ENCODE assay signal across 8 mouse cellular contexts in the genomic region with DNA sequence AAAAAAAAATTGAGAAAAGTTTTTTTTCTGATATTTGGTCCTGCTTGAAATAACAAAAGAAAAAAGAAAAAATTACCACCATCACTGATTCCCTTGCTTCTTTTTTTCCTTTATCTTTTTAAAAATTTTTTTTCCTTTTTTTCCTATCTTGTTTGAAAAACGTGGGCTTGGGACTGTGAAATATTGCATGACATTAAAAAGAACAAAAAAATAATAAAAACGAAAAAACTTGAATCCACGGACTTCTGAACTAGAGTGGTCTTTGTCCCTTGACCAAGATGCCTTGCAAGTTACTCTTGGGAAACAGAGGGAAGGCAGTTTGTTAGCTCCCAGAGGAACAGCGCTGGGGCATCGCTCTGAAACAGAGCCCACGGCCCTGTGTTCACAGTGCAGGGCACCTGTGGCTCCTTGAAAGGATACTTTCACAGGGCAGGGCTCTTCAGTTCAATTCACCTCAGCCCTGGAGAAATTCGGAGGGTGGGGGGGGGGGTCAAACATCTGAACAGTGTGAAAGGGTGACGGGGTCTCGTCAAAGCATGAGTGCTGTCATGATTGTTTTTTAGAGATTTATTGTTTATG. TPM values are rescaled to one million over a fixed set of nuclear protein-coding genes. Genes with fewer than 3 reads are reported as not detected.
DNase-seq lines count a peak whose midpoint lies in the region; ATAC-seq and TF ChIP-seq lines count a peak whose summit lies in the region.

No protein-coding gene starts in this region.

- DNase-seq in heart, adult 18-20 months = no peak
- no peak for DNase-seq in cerebellum, postnatal 10 days
- no peak for DNase-seq in kidney, adult 9 months
- DNase-seq in adrenal gland, postnatal 36 days = no peak

- peaks cover 16 to 21% of the 10 kb centered on the region in 2 experiments for H3K4me1 ChIP-seq in heart, embryonic 14.5 days (ENCODE audit: control insufficient read depth in 2 of 2, insufficient read depth in 2 of 2, low read length in 2 of 2)
- H3K4me1 ChIP-seq in bone marrow macrophage, adult 2 months (ENCODE audit: control insufficient read depth, insufficient read depth, low read length) = peaks cover 4% of the 10 kb centered on the region; the same call in 1 of the 2 replicates
- H3K4me1 ChIP-seq in hindbrain, embryonic 15.5 days (replicated peaks) = peaks cover 22% of the 10 kb centered on the region
- H3K4me1 ChIP-seq in midbrain, embryonic 16.5 days (ENCODE audit: control insufficient read depth, insufficient read depth, low read length) = peaks cover 8% of the 10 kb centered on the region

- TF ChIP-seq POLR2A in bone marrow macrophage, adult 2 months (IDR thresholded peaks at IDR 0.05; ENCODE audit: borderline replicate concordance, low read depth, low read length) = no peak

- H3K4me2 ChIP-seq in heart, embryonic 14.5 days (ENCODE audit: low read length) = peak overlapping the region; percentile 71
- peak overlapping the region; percentile 87 for H3K4me2 ChIP-seq in hindbrain, embryonic 15.5 days
- H3K4me2 ChIP-seq in midbrain, embryonic 16.5 days (ENCODE audit: low read length) = peak overlapping the region; percentile 55

- no peaks in the 10 kb centered on the region for H3K9me3 ChIP-seq in heart, embryonic 14.5 days (ENCODE audit: control insufficient read depth, low read length)
- no peaks in the 10 kb centered on the region for H3K9me3 ChIP-seq in hindbrain, embryonic 15.5 days
- H3K9me3 ChIP-seq in midbrain, embryonic 16.5 days (replicated peaks; ENCODE audit: control insufficient read depth, low read length, poor library complexity, severe bottlenecking) = no peaks in the 10 kb centered on the region

- no peaks in the 10 kb centered on the region for H3K36me3 ChIP-seq in heart, embryonic 14.5 days (ENCODE audit: control insufficient read depth, insufficient read depth, low read length)
- no peaks in the 10 kb centered on the region for H3K36me3 ChIP-seq in hindbrain, embryonic 15.5 days
- no peaks in the 10 kb centered on the region; the same call in 1 of the 2 replicates for H3K36me3 ChIP-seq in midbrain, embryonic 16.5 days (ENCODE audit: control insufficient read depth, insufficient read depth, low read length)

- no peaks in the 10 kb centered on the region for H3K27me3 ChIP-seq in heart, embryonic 14.5 days (ENCODE audit: control insufficient read depth, insufficient read depth, low read length)
- H3K27me3 ChIP-seq in hindbrain, embryonic 15.5 days = no peaks in the 10 kb centered on the region
- no peaks in the 10 kb centered on the region for H3K27me3 ChIP-seq in midbrain, embryonic 16.5 days (ENCODE audit: control insufficient read depth, insufficient read depth, low read depth, low read length)

- peak overlapping the region; percentile 73 for H3K9ac ChIP-seq in heart, embryonic 14.5 days (ENCODE audit: low read length)
- H3K9ac ChIP-seq in hindbrain, embryonic 15.5 days = no peak overlapping the region
- no peak overlapping the region for H3K9ac ChIP-seq in midbrain, embryonic 16.5 days (ENCODE audit: low read depth, low read length)

- no peak for ATAC-seq in heart, embryonic 14.5 days (ENCODE audit: insufficient number of reproducible peaks, insufficient read depth, low FRiP score, low read depth)
- ATAC-seq in hindbrain, embryonic 15.5 days (ENCODE audit: low FRiP score, low read depth) = no peak
- no peak for ATAC-seq in midbrain, embryonic 16.5 days

- TF ChIP-seq CTCF in bone marrow macrophage, adult 2 months (IDR thresholded peaks at IDR 0.05; ENCODE audit: low read depth, low read length) = no peak

- H3K27ac ChIP-seq in heart, embryonic 14.5 days (replicated peaks in 1 of 2; ENCODE audit: control insufficient read depth in 1 of 2, insufficient read depth in 1 of 2, low read depth in 2 of 2, low read length in 2 of 2) = no peak overlapping the region
- H3K27ac ChIP-seq in bone marrow macrophage, adult 2 months (ENCODE audit: insufficient read depth, low read depth, low read length) = no peak overlapping the region
- peak overlapping the region; percentile 87; the same call in 1 of the 2 replicates for H3K27ac ChIP-seq in hindbrain, embryonic 15.5 days (replicated peaks)
- no peak overlapping the region for H3K27ac ChIP-seq in midbrain, embryonic 16.5 days (ENCODE audit: low read length)

- peak overlapping the region; percentile 51 to 62 for H3K4me3 ChIP-seq in heart, embryonic 14.5 days (ENCODE audit: control insufficient read depth in 1 of 2, insufficient read depth in 1 of 2, low read depth in 1 of 2, low read length in 2 of 2)
- H3K4me3 ChIP-seq in bone marrow macrophage, adult 2 months (ENCODE audit: insufficient read depth, low read length) = peak overlapping the region; percentile 61
- H3K4me3 ChIP-seq in hindbrain, embryonic 15.5 days = peak overlapping the region; percentile 43
- H3K4me3 ChIP-seq in midbrain, embryonic 16.5 days (ENCODE audit: low read depth, low read length) = peak overlapping the region; percentile 40

- 33% methylated on average over 9 of the region's 9 CpGs for WGBS in heart, embryonic 14.5 days
- 26% methylated on average over 9 of the region's 9 CpGs for WGBS in hindbrain, embryonic 15.5 days
- 27% methylated on average over 9 of the region's 9 CpGs for WGBS in midbrain, embryonic 16.5 days

RNA-seq across cellular contexts. Expression of a gene that starts 22.6 kb away (rescaled TPM):
- polyA plus RNA-seq in heart, embryonic 14.5 days (2014; fragmentation: Nextera tagmentation; extraction: Ambion mirVana) = 36.4 and 43.8 TPM in 2 replicates
- total RNA-seq in heart, adult 18-20 months (2021) = 10 to 100 TPM; 11.2 to 13.4 TPM
- polyA plus RNA-seq in bone marrow macrophage, adult 2 months (2012; ENCODE audit: insufficient read depth, insufficient read length, missing spikeins) = 23.3 and 24.7 TPM in 2 replicates
- polyA plus RNA-seq in hindbrain, embryonic 15.5 days (2015; fragmentation: Nextera tagmentation; extraction: Ambion mirVana) = 18.8 and 24.5 TPM in 2 replicates
- 13.0 and 16.3 TPM in 2 replicates for polyA plus RNA-seq in midbrain, embryonic 16.5 days (2015; fragmentation: Nextera tagmentation; extraction: Ambion mirVana)
- total RNA-seq in adrenal gland, postnatal 36 days (2021) = 10 to 100 TPM; 33.9 to 37.4 TPM

RNA-seq across cellular contexts. Expression of a gene that starts 46.0 kb away (rescaled TPM):
- 46.1 and 50.0 TPM in 2 replicates for polyA plus RNA-seq in heart, embryonic 14.5 days (2014; fragmentation: Nextera tagmentation; extraction: Ambion mirVana)
- 10 to 100 TPM; 34.2 to 45.1 TPM for total RNA-seq in heart, adult 18-20 months (2021)
- 46.8 and 58.4 TPM in 2 replicates for polyA plus RNA-seq in bone marrow macrophage, adult 2 months (2012; ENCODE audit: insufficient read depth, insufficient read length, missing spikeins)
- polyA plus RNA-seq in hindbrain, embryonic 15.5 days (2015; fragmentation: Nextera tagmentation; extraction: Ambion mirVana) = 62.5 and 65.9 TPM in 2 replicates
- polyA plus RNA-seq in midbrain, embryonic 16.5 days (2015; fragmentation: Nextera tagmentation; extraction: Ambion mirVana) = 59.0 and 68.1 TPM in 2 replicates
- total RNA-seq in adrenal gland, postnatal 36 days (2021) = 10 to 100 TPM; 63.8 to 83.7 TPM

RNA-seq across cellular contexts. Expression of a gene that starts 47.6 kb away (rescaled TPM):
- 15.1 and 17.4 TPM in 2 replicates for polyA plus RNA-seq in heart, embryonic 14.5 days (2014; fragmentation: Nextera tagmentation; extraction: Ambion mirVana)
- 10 to 100 TPM; 31.4 to 32.7 TPM for total RNA-seq in heart, adult 18-20 months (2021)
- 30.8 and 35.2 TPM in 2 replicates for polyA plus RNA-seq in bone marrow macrophage, adult 2 months (2012; ENCODE audit: insufficient read depth, insufficient read length, missing spikeins)
- polyA plus RNA-seq in hindbrain, embryonic 15.5 days (2015; fragmentation: Nextera tagmentation; extraction: Ambion mirVana) = 13.6 and 16.1 TPM in 2 replicates
- polyA plus RNA-seq in midbrain, embryonic 16.5 days (2015; fragmentation: Nextera tagmentation; extraction: Ambion mirVana) = 13.0 and 14.2 TPM in 2 replicates
- total RNA-seq in adrenal gland, postnatal 36 days (2021) = 10 to 100 TPM; 73.9 to 80.0 TPM
